Mouse (Mus musculus): ENCODE results near the gene Gm6592. TPM values are rescaled to one million over a fixed set of nuclear protein-coding genes. Genes with fewer than 3 reads are reported as not detected.
"Not testable (repeated sequence)": the region's sequence is repeated elsewhere in the genome, so short reads cannot be mapped to it uniquely, and the experiment has no call there.

Gm6592 gene
- polyA plus RNA-seq (2014; fragmentation: Nextera tagmentation; extraction: Ambion mirVana) = not detected in 2 replicates

DNA sequence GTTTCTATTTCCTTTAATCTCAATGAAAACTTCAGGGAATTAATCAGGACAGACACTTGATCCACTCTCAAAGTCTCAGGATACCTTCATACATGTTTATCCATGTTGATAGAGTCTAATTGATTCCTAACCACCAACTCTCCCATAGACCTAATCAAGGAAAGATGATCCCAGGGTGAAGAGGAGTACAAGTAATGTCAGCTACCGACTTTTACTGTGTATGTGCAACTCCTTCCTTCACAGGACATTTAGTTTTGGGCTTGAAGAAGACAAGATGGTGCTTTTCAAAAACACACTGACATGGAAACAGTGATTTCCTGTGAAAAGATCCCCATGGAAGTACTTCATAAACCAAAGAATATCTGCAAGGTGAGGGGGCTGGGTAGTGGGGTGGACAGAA is at the start of gene Gm6592:
Gene Gm6592 (plus strand): TSS at position 301 of the 400 bp plus-strand sequence.
- Histone ChIP-seq H3K9me3 (ENCODE audit: control insufficient read depth, low read length) (no peaks in the 10 kb centered on the region), H3K4me2 (replicated peaks) (no peak within 1 kb of the TSS), H3K36me3 (replicated peaks; ENCODE audit: control insufficient read depth, insufficient read depth) (no peaks in the 10 kb centered on the region), H3K9ac (no peak within 1 kb of the TSS), H3K27me3 (ENCODE audit: control insufficient read depth, insufficient read depth, low read length) (no peaks in the 10 kb centered on the region), H3K4me1 (replicated peaks; ENCODE audit: control insufficient read depth, insufficient read depth, low read length) (no peaks in the 10 kb centered on the region), H3K27ac (no peak within 1 kb of the TSS), H3K4me3 (replicated peaks; ENCODE audit: low read length) (no peak within 1 kb of the TSS)
- DNase-seq (ENCODE audit: low spot score) (no peak), ATAC-seq (ENCODE audit: low FRiP score) (no peak)
- WGBS = 70% methylated on average over 1 of the region's 1 CpGs

DNA sequence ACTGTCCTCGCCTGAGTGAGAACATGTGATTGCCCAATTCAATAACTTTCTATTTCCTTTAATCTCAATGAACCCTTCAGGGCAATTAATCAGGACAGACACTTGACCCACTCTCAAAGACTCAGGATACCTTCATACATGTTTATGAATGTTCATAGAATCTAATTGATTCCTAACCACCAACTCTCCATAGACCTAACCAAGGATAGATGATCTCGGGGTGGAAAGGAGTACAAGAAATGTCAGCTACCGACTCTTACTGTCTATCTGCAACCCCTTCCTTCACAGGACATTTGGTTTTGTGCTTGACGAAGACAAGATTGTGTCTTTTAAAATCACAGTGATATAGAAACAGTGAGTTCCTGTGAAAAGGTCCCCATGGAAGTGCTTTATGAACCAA is 40.4 kb upstream of the Gm6592 start, which contains the start of gene Ssxb5:
Gene Ssxb5 (plus strand): TSS at position 301 of the 400 bp plus-strand sequence.
- not testable (repeated sequence) for H3K27me3 ChIP-seq (ENCODE audit: control insufficient read depth, insufficient read depth, low read length); H3K36me3 ChIP-seq (replicated peaks; ENCODE audit: control insufficient read depth, insufficient read depth); H3K9ac ChIP-seq; DNase-seq (ENCODE audit: low spot score); H3K4me1 ChIP-seq (replicated peaks; ENCODE audit: control insufficient read depth, insufficient read depth, low read length); H3K4me3 ChIP-seq (replicated peaks; ENCODE audit: low read length); H3K27ac ChIP-seq; H3K4me2 ChIP-seq (replicated peaks); H3K9me3 ChIP-seq (ENCODE audit: control insufficient read depth, low read length); ATAC-seq (ENCODE audit: low FRiP score)
- WGBS = 76% methylated on average over 4 of the region's 4 CpGs

DNA sequence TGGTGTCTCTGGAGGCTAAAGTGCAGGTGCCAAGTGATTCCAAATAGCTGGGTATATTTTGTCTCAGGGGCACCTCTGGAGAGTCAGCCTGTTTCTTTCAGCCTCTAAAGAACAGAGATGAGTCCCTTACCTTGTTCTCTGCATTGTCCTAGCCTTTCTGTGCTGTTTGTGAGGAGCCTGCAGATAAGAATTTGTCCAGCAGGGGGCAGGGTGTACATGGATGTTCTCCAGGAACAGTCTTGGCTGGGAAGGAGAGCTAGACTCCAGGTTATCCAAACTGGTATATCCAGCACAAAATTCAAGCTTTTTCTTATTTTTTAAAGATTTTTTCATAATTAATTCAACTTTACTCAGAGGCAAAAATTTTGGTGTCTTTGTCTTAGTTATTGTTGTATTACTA is 11.8 kb upstream of the Gm6592 start:
- DNase-seq (ENCODE audit: low spot score) (peak; percentile 72), ATAC-seq (ENCODE audit: low FRiP score) (no peak)
- Histone ChIP-seq H3K27me3 (ENCODE audit: control insufficient read depth, insufficient read depth, low read length) (no peaks in the 10 kb centered on the region), H3K4me1 (replicated peaks; ENCODE audit: control insufficient read depth, insufficient read depth, low read length) (no peaks in the 10 kb centered on the region), H3K36me3 (replicated peaks; ENCODE audit: control insufficient read depth, insufficient read depth) (no peaks in the 10 kb centered on the region), H3K4me2 (replicated peaks) (no peak overlapping the region), H3K4me3 (replicated peaks; ENCODE audit: low read length) (no peak overlapping the region), H3K9ac (no peak overlapping the region), H3K9me3 (ENCODE audit: control insufficient read depth, low read length) (no peaks in the 10 kb centered on the region), H3K27ac (no peak overlapping the region)

GRCm38 (mm10) chrX:8852486-8852885 is 8.7 kb downstream of the Gm6592 start:
- no peaks in the 10 kb centered on the region for H3K4me1 ChIP-seq (replicated peaks; ENCODE audit: control insufficient read depth, insufficient read depth, low read length)
- no peaks in the 10 kb centered on the region for H3K9me3 ChIP-seq (ENCODE audit: control insufficient read depth, low read length)
- ATAC-seq (ENCODE audit: low FRiP score) (no peak), DNase-seq (ENCODE audit: low spot score) (no peak)
- no peak overlapping the region for H3K4me3 ChIP-seq (replicated peaks; ENCODE audit: low read length)
- no peak overlapping the region for H3K27ac ChIP-seq
- 95% methylated on average over 10 of the region's 10 CpGs for WGBS
- H3K9ac ChIP-seq = no peak overlapping the region
- H3K27me3 ChIP-seq (ENCODE audit: control insufficient read depth, insufficient read depth, low read length) = no peaks in the 10 kb centered on the region
- no peak overlapping the region for H3K4me2 ChIP-seq (replicated peaks)
- no peaks in the 10 kb centered on the region for H3K36me3 ChIP-seq (replicated peaks; ENCODE audit: control insufficient read depth, insufficient read depth)

DNA sequence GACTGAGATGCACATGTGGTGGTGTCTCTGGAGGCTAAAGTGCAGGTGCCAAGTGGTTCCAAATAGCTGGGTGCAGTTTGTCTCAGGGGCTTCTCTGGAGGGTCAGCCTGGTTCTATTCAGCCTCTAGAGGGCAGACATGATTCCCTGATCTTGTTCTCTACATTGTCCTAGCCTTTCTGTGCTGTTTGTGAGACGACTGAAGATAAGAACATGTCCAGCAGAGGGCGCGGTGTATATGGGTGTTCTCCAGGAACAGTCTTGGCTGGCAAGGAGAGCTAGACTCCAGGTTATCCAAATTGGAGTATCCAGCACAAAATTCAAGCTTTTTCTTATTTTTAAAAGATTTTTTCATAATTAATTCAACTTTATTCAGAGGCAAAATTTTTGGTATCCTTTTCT is 20.5 kb downstream of the Gm6592 start:
- H3K4me3 ChIP-seq (replicated peaks; ENCODE audit: low read length); H3K27ac ChIP-seq; H3K4me1 ChIP-seq (replicated peaks; ENCODE audit: control insufficient read depth, insufficient read depth, low read length); H3K36me3 ChIP-seq (replicated peaks; ENCODE audit: control insufficient read depth, insufficient read depth); H3K27me3 ChIP-seq (ENCODE audit: control insufficient read depth, insufficient read depth, low read length); H3K9ac ChIP-seq; H3K9me3 ChIP-seq (ENCODE audit: control insufficient read depth, low read length); H3K4me2 ChIP-seq (replicated peaks): not testable (repeated sequence)
- WGBS = 5% methylated on average over 3 of the region's 3 CpGs
- peak; percentile 69 for DNase-seq (ENCODE audit: low spot score)
- ATAC-seq (ENCODE audit: low FRiP score) = peak; percentile 70; the same call in 1 of the 2 replicates

DNA sequence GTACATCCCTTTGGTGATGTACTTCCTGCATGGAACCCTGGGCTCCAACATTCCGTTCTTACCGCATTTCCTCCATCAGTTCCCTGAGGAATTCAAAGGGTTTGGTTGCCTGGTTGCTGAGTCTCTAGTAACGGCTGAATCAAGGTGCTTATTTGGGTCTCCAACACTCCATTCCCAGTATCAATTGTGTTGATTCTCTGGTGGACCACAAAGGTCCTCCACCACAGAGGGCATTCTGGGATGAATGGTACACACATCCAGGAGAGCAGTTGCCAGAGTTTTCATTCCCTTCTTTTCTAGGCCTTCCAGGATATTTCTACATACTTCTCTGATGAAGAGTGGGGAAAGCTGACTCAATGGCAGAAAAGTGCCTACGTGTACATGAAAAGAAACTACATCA is 30.2 kb downstream of the Gm6592 start, which contains the start of gene Gm5751:
Gene Gm5751 (plus strand): TSS at position 301 of the 400 bp plus-strand sequence.
- 90% methylated on average over 3 of the region's 4 CpGs for WGBS
- not testable (repeated sequence) for H3K27me3 ChIP-seq (ENCODE audit: control insufficient read depth, insufficient read depth, low read length); H3K9ac ChIP-seq

DNA sequence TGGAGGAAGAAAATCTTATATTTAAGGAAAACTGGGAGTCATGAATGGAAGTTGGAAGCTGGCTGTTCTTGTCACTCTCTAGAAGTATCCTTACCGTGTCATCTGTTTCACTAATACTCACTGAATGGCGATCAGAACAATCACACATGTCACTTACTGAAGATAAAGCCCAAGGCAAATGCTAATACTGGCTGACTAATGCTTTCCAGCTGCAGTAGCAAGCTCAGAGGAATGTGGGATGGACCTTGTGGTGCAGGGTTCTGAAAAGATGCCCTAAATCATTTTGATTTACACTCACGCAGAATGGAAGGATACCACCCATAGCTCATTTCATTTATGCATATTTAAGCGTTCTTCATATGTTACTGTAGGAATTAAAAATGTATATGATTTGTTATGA is 40.5 kb downstream of the Gm6592 start:
- H3K9ac ChIP-seq = no peak overlapping the region
- H3K4me1 ChIP-seq (replicated peaks; ENCODE audit: control insufficient read depth, insufficient read depth, low read length) = no peaks in the 10 kb centered on the region
- no peak for ATAC-seq (ENCODE audit: low FRiP score)
- no peaks in the 10 kb centered on the region for H3K9me3 ChIP-seq (ENCODE audit: control insufficient read depth, low read length)
- no peak overlapping the region for H3K27ac ChIP-seq
- no peak overlapping the region for H3K4me3 ChIP-seq (replicated peaks; ENCODE audit: low read length)
- H3K27me3 ChIP-seq (ENCODE audit: control insufficient read depth, insufficient read depth, low read length) = no peaks in the 10 kb centered on the region
- H3K4me2 ChIP-seq (replicated peaks) = no peak overlapping the region
- WGBS = 69% methylated on average over 4 of the region's 4 CpGs
- no peak for DNase-seq (ENCODE audit: low spot score)
- no peaks in the 10 kb centered on the region for H3K36me3 ChIP-seq (replicated peaks; ENCODE audit: control insufficient read depth, insufficient read depth)

More for the DNA sequence above, 30.2 kb downstream of the Gm6592 start, which contains the start of gene Gm5751:
- not testable (repeated sequence) for ATAC-seq (ENCODE audit: low FRiP score); H3K4me2 ChIP-seq (replicated peaks); H3K27ac ChIP-seq; H3K9me3 ChIP-seq (ENCODE audit: control insufficient read depth, low read length); DNase-seq (ENCODE audit: low spot score); H3K4me3 ChIP-seq (replicated peaks; ENCODE audit: low read length); H3K4me1 ChIP-seq (replicated peaks; ENCODE audit: control insufficient read depth, insufficient read depth, low read length); H3K36me3 ChIP-seq (replicated peaks; ENCODE audit: control insufficient read depth, insufficient read depth)

GRCm38 (mm10) chrX:8891975-8892342 is 48.2 kb downstream of the Gm6592 start:
- DNase-seq (ENCODE audit: low spot score) (no peak), ATAC-seq (ENCODE audit: low FRiP score) (peak; percentile 58; the same call in 1 of the 2 replicates)
- Histone ChIP-seq H3K27me3 (ENCODE audit: control insufficient read depth, insufficient read depth, low read length) (no peaks in the 10 kb centered on the region), H3K4me2 (replicated peaks) (peak overlapping the region; percentile 68), H3K9ac (peak overlapping the region; percentile 90), H3K4me3 (replicated peaks; ENCODE audit: low read length) (peak overlapping the region; percentile 57), H3K9me3 (ENCODE audit: control insufficient read depth, low read length) (no peaks in the 10 kb centered on the region), H3K27ac (peak overlapping the region; percentile 90; the same call in 1 of the 2 replicates), H3K36me3 (replicated peaks; ENCODE audit: control insufficient read depth, insufficient read depth) (no peaks in the 10 kb centered on the region), H3K4me1 (replicated peaks; ENCODE audit: control insufficient read depth, insufficient read depth, low read length) (0 out of 2 replicates have a peak, but pooled peaks cover 7% of the 10 kb centered on the region)
- WGBS = 37% methylated on average over 5 of the region's 9 CpGs

DNA sequence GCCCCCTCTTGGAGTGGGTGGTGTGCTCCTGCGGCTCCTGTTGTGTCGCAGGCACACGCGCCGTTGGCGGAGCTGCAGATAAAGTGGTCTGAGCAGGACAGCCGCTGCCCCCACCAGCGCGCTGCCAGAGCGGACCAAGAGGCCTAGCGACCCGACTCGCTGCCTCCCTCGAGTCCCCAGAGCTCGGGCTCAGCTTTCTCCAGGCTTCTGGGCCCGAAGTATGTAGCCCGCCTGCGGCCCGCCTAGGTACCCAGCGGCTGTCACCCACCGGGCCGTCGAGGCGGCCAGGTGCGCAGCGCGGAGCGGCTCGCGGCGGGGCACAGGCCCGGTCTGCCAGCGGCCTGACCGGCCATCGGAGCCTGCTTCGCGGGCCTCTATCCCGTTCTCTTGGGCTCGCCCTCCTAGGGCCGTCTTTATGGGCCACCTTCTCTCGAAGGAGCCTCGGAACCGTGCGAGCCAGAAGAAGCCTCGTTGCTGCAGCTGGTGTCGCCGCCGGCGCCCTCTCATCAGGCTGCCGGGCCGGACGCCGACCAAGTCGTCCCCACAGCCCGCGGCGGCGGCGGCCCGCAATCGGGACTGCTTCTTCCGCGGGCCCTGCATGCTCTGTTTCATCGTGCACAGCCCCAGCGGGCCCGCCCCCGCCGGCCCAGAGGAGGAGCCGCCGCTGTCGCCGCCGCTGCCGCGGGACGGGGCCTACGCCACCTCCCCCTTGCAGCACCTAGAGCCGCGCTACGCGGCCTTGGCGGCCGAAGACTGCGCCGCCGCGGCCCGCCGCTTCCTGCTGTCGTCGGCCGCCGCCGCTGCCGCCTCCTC is 48.8 kb downstream of the Gm6592 start, which contains the start of gene B630019K06Rik:
Gene B630019K06Rik (plus strand): TSS at position 40 of the 813 bp plus-strand sequence.
- no peaks in the 10 kb centered on the region for H3K27me3 ChIP-seq (ENCODE audit: control insufficient read depth, insufficient read depth, low read length)
- H3K4me2 ChIP-seq (replicated peaks) = peak within 1 kb of the TSS; percentile 68
- no peaks in the 10 kb centered on the region for H3K36me3 ChIP-seq (replicated peaks; ENCODE audit: control insufficient read depth, insufficient read depth)
- 0 out of 2 replicates have a peak, but pooled peaks cover 7% of the 10 kb centered on the region for H3K4me1 ChIP-seq (replicated peaks; ENCODE audit: control insufficient read depth, insufficient read depth, low read length)
- H3K9me3 ChIP-seq (ENCODE audit: control insufficient read depth, low read length) = no peaks in the 10 kb centered on the region
- H3K4me3 ChIP-seq (replicated peaks; ENCODE audit: low read length) = peak within 1 kb of the TSS; percentile 57
- peak within 1 kb of the TSS; percentile 90 for H3K9ac ChIP-seq
- 33% methylated on average over 65 of the region's 95 CpGs for WGBS
- peak within 1 kb of the TSS; percentile 90 for H3K27ac ChIP-seq
- ATAC-seq (ENCODE audit: low FRiP score) = peak; percentile 87
- peak; percentile 38 for DNase-seq (ENCODE audit: low spot score)
